Mouse (Mus musculus) ES-E14 (cell line): ENCODE measurements around the gene Sipa1. TPM values are rescaled to one million over a fixed set of nuclear protein-coding genes. Genes with fewer than 3 reads are reported as not detected.

Experiments used
- DNase-seq: peaks from one replicate; pipeline ENCODE4 v3.0.0-alpha.2; 2013; ENCODE audit warnings: low read depth, low spot score
- H3K27ac ChIP-seq: 2 replicates; pipeline ENCODE4 v1.5.1; 2012; ENCODE audit warnings: low read depth, mild to moderate bottlenecking, low read length, moderate library complexity, mixed read lengths; ENCODE audit not compliant: poor library complexity, insufficient read depth, severe bottlenecking
- H3K36me3 ChIP-seq: 2 replicates; pipeline ENCODE4 v1.6.1; 2012; ENCODE audit warnings: mild to moderate bottlenecking, low read length, moderate library complexity, mixed read lengths; ENCODE audit not compliant: control insufficient read depth, poor library complexity, insufficient read depth, severe bottlenecking
- H3K4me1 ChIP-seq, 2 experiments: fragments of 150-350 bp in 1 of 2; sonication (generic) in 1 of 2; 2 replicates each; pipeline ENCODE4 v1.6.1; 2012; ENCODE audit warnings: low read length in 2 of 2, mild to moderate bottlenecking in 1 of 2, mixed read lengths in 1 of 2; ENCODE audit not compliant: control insufficient read depth in 2 of 2, insufficient read depth in 2 of 2, poor library complexity in 1 of 2
- H3K4me3 ChIP-seq, 2 experiments: fragments of 150-350 bp in 1 of 2; sonication (generic) in 1 of 2; 2 replicates each; pipeline ENCODE4 v1.5.1; 2012; ENCODE audit warnings: low read length in 2 of 2, low read depth in 1 of 2, mild to moderate bottlenecking in 1 of 2, mixed read lengths in 1 of 2; ENCODE audit not compliant: insufficient read depth in 1 of 2, poor library complexity in 1 of 2, severe bottlenecking in 1 of 2
- H3K9ac ChIP-seq: 2 replicates; pipeline ENCODE4 v1.6.1; 2012; ENCODE audit warnings: low read depth, mild to moderate bottlenecking, low read length, mixed read lengths; ENCODE audit not compliant: poor library complexity, insufficient read depth, severe bottlenecking
- H3K9me3 ChIP-seq: fragments of 150-350 bp; sonication (generic); 2 replicates; pipeline ENCODE4 v1.6.1; 2012; ENCODE audit warnings: low read depth, mild to moderate bottlenecking, low read length; ENCODE audit not compliant: control insufficient read depth, insufficient read depth
- CHD2 ChIP-seq: IDR thresholded peaks from 2 replicates; pipeline ENCODE4 v1.6.1; 2014; ENCODE audit warnings: mild to moderate bottlenecking, low read depth, low read length, inconsistent platforms
- HCFC1 ChIP-seq: IDR thresholded peaks from 2 replicates; pipeline ENCODE4 v1.6.1; 2012; ENCODE audit warnings: low read length, inconsistent platforms, borderline replicate concordance; ENCODE audit not compliant: insufficient read depth
- MAFK ChIP-seq: IDR thresholded peaks from 2 replicates; pipeline ENCODE4 v1.6.1; 2014; ENCODE audit warnings: mild to moderate bottlenecking, low read depth, low read length, inconsistent platforms; ENCODE audit not compliant: insufficient read depth
- ZC3H11A ChIP-seq: IDR thresholded peaks from 2 replicates; pipeline ENCODE4 v1.6.1; 2012; ENCODE audit warnings: low read depth, mild to moderate bottlenecking, inconsistent platforms, low read length, borderline replicate concordance
- ZNF384 ChIP-seq: IDR thresholded peaks from 2 replicates; pipeline ENCODE4 v1.6.1; 2012; ENCODE audit warnings: low read depth, low read length, inconsistent platforms
- in situ Hi-C, 2 experiments: fragments of 600-800 bp; cut with MboI; formaldehyde crosslinking; loops; one replicate each; pipeline ENCODE4 v1.15.1; 2025; ENCODE audit warnings: low sequenced_read_pairs in 2 of 2, inconsistent platforms in 1 of 2; ENCODE audit not compliant: unreplicated experiment in 2 of 2
- total RNA-seq: library from RNA; depleted of rRNA; stranded (reverse); fragments of 300-350 nt; gene quantifications from 2 replicates; pipeline ENCODE4 v1.2.3, GENCODE M21; 2012

Sipa1 gene
- total RNA-seq, 1 experiment = 10.5 TPM

- in situ Hi-C loops = no loop called here
- H3K9me3 ChIP-seq = no peaks in the 10 kb centered on the region
- H3K27ac ChIP-seq = no peak overlapping the region
- no peak overlapping the region for H3K4me3 ChIP-seq
- H3K36me3 ChIP-seq = peaks cover 40% of the 10 kb centered on the region; the same call in 1 of the 2 replicates
- TF ChIP-seq MAFK (no peak), ZC3H11A (no peak), ZNF384 (no peak), CHD2 (no peak), HCFC1 (no peak)
- no peak overlapping the region for H3K9ac ChIP-seq
- DNase-seq = no peak
- H3K4me1 ChIP-seq = peaks cover 5% of the 10 kb centered on the region in 2 experiments; a peak in 1 of 4 replicates
These were observed 4.9 kb upstream of the Sipa1 start for GRCm38 (mm10) chr19:5668372-5668771.

DNA sequence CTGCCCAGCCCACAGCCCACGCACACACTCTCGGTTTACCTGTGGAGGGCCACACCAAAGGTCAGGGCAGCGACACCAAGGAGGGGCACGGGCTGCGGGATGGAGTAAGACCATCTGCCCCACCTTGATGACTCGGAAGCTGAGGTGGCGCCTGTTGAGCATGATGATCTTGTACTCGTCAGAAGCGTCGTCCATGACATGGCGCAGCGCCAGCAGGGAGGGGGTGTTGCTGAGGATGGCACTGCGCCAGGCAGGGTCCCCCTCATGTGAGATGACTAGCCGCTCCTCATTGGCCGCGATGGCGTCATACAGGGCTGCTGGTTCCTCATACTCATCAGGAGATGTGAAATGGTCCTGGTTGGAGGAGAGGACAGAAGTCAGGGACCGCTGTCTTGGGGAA, 2.9 kb upstream of the Sipa1 start:
- Histone ChIP-seq H3K9me3 (no peaks in the 10 kb centered on the region), H3K4me1 (peaks cover 7 to 13% of the 10 kb centered on the region in 2 experiments; a peak in 2 of 4 replicates), H3K27ac (no peak overlapping the region), H3K4me3 (no peak overlapping the region), H3K36me3 (peaks cover 22% of the 10 kb centered on the region; the same call in 1 of the 2 replicates), H3K9ac (no peak overlapping the region)
- in situ Hi-C loops = no loop called here
- DNase-seq = no peak
- TF ChIP-seq ZNF384 = no peak
- TF ChIP-seq MAFK = no peak
- TF ChIP-seq HCFC1 = no peak
- TF ChIP-seq ZC3H11A = no peak
- no peak for TF ChIP-seq CHD2

GRCm38 (mm10) chr19:5665465-5665864, 2.0 kb upstream of the Sipa1 start:
- no peak overlapping the region for H3K9ac ChIP-seq
- H3K36me3 ChIP-seq = peaks cover 21% of the 10 kb centered on the region; the same call in 1 of the 2 replicates
- no peaks in the 10 kb centered on the region for H3K9me3 ChIP-seq
- TF ChIP-seq ZC3H11A (no peak), CHD2 (no peak), MAFK (no peak), HCFC1 (no peak), ZNF384 (no peak)
- in situ Hi-C loops = no loop called here
- H3K4me3 ChIP-seq = no peak overlapping the region
- peaks cover 7 to 20% of the 10 kb centered on the region in 2 experiments; a peak in 2 of 4 replicates for H3K4me1 ChIP-seq
- DNase-seq = no peak
- H3K27ac ChIP-seq = no peak overlapping the region

- in situ Hi-C loops = no loop called here
- peaks cover 21% of the 10 kb centered on the region; the same call in 1 of the 2 replicates for H3K36me3 ChIP-seq
- no peak overlapping the region for H3K4me3 ChIP-seq
- peaks cover 7 to 20% of the 10 kb centered on the region in 2 experiments; a peak in 2 of 4 replicates for H3K4me1 ChIP-seq
- H3K27ac ChIP-seq = no peak overlapping the region
- TF ChIP-seq HCFC1 = no peak
- no peak for TF ChIP-seq ZC3H11A
- no peak for TF ChIP-seq ZNF384
- TF ChIP-seq CHD2 = no peak
- no peak for TF ChIP-seq MAFK
- H3K9ac ChIP-seq = no peak overlapping the region
- no peak for DNase-seq
- no peaks in the 10 kb centered on the region for H3K9me3 ChIP-seq
These were observed 1.3 kb upstream of the Sipa1 start for GRCm38 (mm10) chr19:5664669-5665257.
